Comparison of ENCODE assay signal across 8 mouse cellular contexts in genomic region chr7:65357538-65357937, GRCm38 (mm10).
A peak's percentile ranks its signal among the peaks of the same experiment; 100 is the strongest.
DNase-seq lines count a peak whose midpoint lies in the region; ATAC-seq and TF ChIP-seq lines count a peak whose summit lies in the region.

No protein-coding gene starts in this region.

- peaks cover 11% of the 10 kb centered on the region; the same call in 1 of the 2 replicates for H3K4me1 ChIP-seq in liver, postnatal 0 days (ENCODE audit: insufficient read depth)
- peaks cover 8% of the 10 kb centered on the region; the same call in 1 of the 2 replicates for H3K4me1 ChIP-seq in liver, embryonic 12.5 days
- H3K4me1 ChIP-seq in heart, postnatal 0 days (ENCODE audit: control insufficient read depth, insufficient read depth): peaks cover 51% of the 10 kb centered on the region

- no peak for TF ChIP-seq EP300 in liver, postnatal 0 days (IDR thresholded peaks at IDR 0.05; ENCODE audit: low read depth)
- TF ChIP-seq EP300 in heart, postnatal 0 days (IDR thresholded peaks at IDR 0.05; ENCODE audit: low read depth): no peak

- no peak for ATAC-seq in liver, postnatal 0 days
- no peak for ATAC-seq in liver, embryonic 12.5 days
- ATAC-seq in heart, postnatal 0 days (ENCODE audit: insufficient read depth, low read depth): peak; percentile 57; the same call in 1 of the 2 replicates

- WGBS in liver, postnatal 0 days (ENCODE audit: insufficient replicate concordance): 50% methylated on average over 1 of the region's 1 CpGs
- 46% methylated on average over 1 of the region's 1 CpGs for WGBS in liver, embryonic 12.5 days (ENCODE audit: insufficient replicate concordance)
- WGBS in heart, postnatal 0 days: 0% methylated on average over 1 of the region's 1 CpGs

- no peak overlapping the region for H3K4me3 ChIP-seq in liver, postnatal 0 days (ENCODE audit: low read depth, low read length)
- H3K4me3 ChIP-seq in liver, embryonic 12.5 days: no peak overlapping the region
- no peak overlapping the region for H3K4me3 ChIP-seq in heart, postnatal 0 days (ENCODE audit: low read depth, low read length)
- H3K4me3 ChIP-seq in myocyte: no peak overlapping the region

- TF ChIP-seq POLR2A in myocyte (IDR thresholded peaks at IDR 0.05; ENCODE audit: insufficient read length, low read depth): no peak

- H3K9me3 ChIP-seq in liver, postnatal 0 days (ENCODE audit: low read length): no peaks in the 10 kb centered on the region
- no peaks in the 10 kb centered on the region for H3K9me3 ChIP-seq in liver, embryonic 12.5 days (replicated peaks)
- no peaks in the 10 kb centered on the region for H3K9me3 ChIP-seq in heart, postnatal 0 days (replicated peaks; ENCODE audit: control insufficient read depth, low read length)

- no peak overlapping the region for H3K4me2 ChIP-seq in liver, postnatal 0 days (ENCODE audit: low read depth, low read length)
- H3K4me2 ChIP-seq in liver, embryonic 12.5 days: no peak overlapping the region
- H3K4me2 ChIP-seq in heart, postnatal 0 days (ENCODE audit: low read depth, low read length): no peak overlapping the region
- H3K4me2 ChIP-seq in myocyte (ENCODE audit: low read depth): peak overlapping the region; percentile 5

- no peak for DNase-seq in liver, postnatal 0 days
- DNase-seq in cerebellum, postnatal 10 days: peak; percentile 77
- DNase-seq in heart, postnatal 0 days (ENCODE audit: low spot score): peak; percentile 69
- DNase-seq in layer of hippocampus, postnatal 10 days (ENCODE audit: low spot score in 2 of 2): peak; percentile 49 to 64
- DNase-seq in spleen, adult 12 weeks (ENCODE audit: low spot score): no peak
- no peak for DNase-seq in embryo, embryonic 9.5 days (ENCODE audit: extremely low spot score)

- H3K27ac ChIP-seq in liver, postnatal 0 days (ENCODE audit: low read depth): peak overlapping the region; percentile 8; the same call in 1 of the 2 replicates
- H3K27ac ChIP-seq in liver, embryonic 12.5 days: no peak overlapping the region
- H3K27ac ChIP-seq in heart, postnatal 0 days (ENCODE audit: low read depth): peak overlapping the region; percentile 65

- H3K36me3 ChIP-seq in liver, postnatal 0 days (replicated peaks; ENCODE audit: insufficient read depth, low read length): no peaks in the 10 kb centered on the region
- no peaks in the 10 kb centered on the region for H3K36me3 ChIP-seq in liver, embryonic 12.5 days
- H3K36me3 ChIP-seq in heart, postnatal 0 days (replicated peaks; ENCODE audit: control insufficient read depth, insufficient read depth, low read length): no peaks in the 10 kb centered on the region
- H3K36me3 ChIP-seq in myocyte (ENCODE audit: control insufficient read depth, insufficient read depth): no peaks in the 10 kb centered on the region

- no peak overlapping the region for H3K9ac ChIP-seq in liver, postnatal 0 days (replicated peaks)
- no peak overlapping the region for H3K9ac ChIP-seq in liver, embryonic 12.5 days
- no peak overlapping the region for H3K9ac ChIP-seq in heart, postnatal 0 days (replicated peaks; ENCODE audit: low read depth, low read length)

- no peaks in the 10 kb centered on the region for H3K27me3 ChIP-seq in liver, postnatal 0 days (ENCODE audit: insufficient read depth, low read length)
- no peaks in the 10 kb centered on the region for H3K27me3 ChIP-seq in liver, embryonic 12.5 days (replicated peaks)
- H3K27me3 ChIP-seq in heart, postnatal 0 days (ENCODE audit: control insufficient read depth, insufficient read depth, low read length): no peaks in the 10 kb centered on the region
- no peaks in the 10 kb centered on the region for H3K27me3 ChIP-seq in myocyte (ENCODE audit: control insufficient read depth, insufficient read depth, insufficient read length)

- TF ChIP-seq CTCF in liver, postnatal 0 days (IDR thresholded peaks at IDR 0.05; ENCODE audit: low read depth): no peak
- TF ChIP-seq CTCF in heart, postnatal 0 days (IDR thresholded peaks at IDR 0.05; ENCODE audit: low read depth): no peak

- H3K79me2 ChIP-seq in myocyte (ENCODE audit: control insufficient read depth, insufficient read depth): peaks cover 98% of the 10 kb centered on the region

- no peak overlapping the region for H3ac ChIP-seq in myocyte (ENCODE audit: control insufficient read depth, insufficient read length)

TF ChIP-seq in myocyte, 11 proteins besides CTCF, POLR2A, EP300 and RAD21:
- TF ChIP-seq POLR2AphosphoS2 (IDR thresholded peaks at IDR 0.05; ENCODE audit: insufficient read length, low read depth): no peak
- no peak for TF ChIP-seq TCF3 (IDR thresholded peaks at IDR 0.05; ENCODE audit: insufficient read length, low read depth)
- TF ChIP-seq TCF12 (IDR thresholded peaks at IDR 0.05; ENCODE audit: insufficient read depth, poor library complexity, severe bottlenecking): no peak
- no peak for TF ChIP-seq USF1 (IDR thresholded peaks at IDR 0.05; ENCODE audit: low read depth)
- no peak for TF ChIP-seq MYOD1 (IDR thresholded peaks at IDR 0.05; ENCODE audit: control insufficient read depth in 1 of 3, insufficient read length in 2 of 3, low read depth in 2 of 3)
- no peak for TF ChIP-seq SRF (IDR thresholded peaks at IDR 0.05; ENCODE audit: control insufficient read depth, insufficient read length, low read depth)
- TF ChIP-seq E2F4 (IDR thresholded peaks at IDR 0.05; ENCODE audit: insufficient read depth): no peak
- TF ChIP-seq CEBPB (IDR thresholded peaks at IDR 0.05; ENCODE audit: insufficient read depth, poor library complexity, severe bottlenecking): no peak
- no peak for TF ChIP-seq MYOG (IDR thresholded peaks at IDR 0.05; ENCODE audit: control insufficient read depth in 1 of 3, insufficient read depth in 1 of 3, insufficient read length in 2 of 3, low read depth in 2 of 3)
- TF ChIP-seq REST (IDR thresholded peaks at IDR 0.05; ENCODE audit: insufficient read depth, insufficient read length): no peak
- no peak for TF ChIP-seq MAX (IDR thresholded peaks at IDR 0.05; ENCODE audit: low read depth)
TF ChIP-seq in myocyte: peak in this region for 0.

Comparison
In these comparisons a context has a peak if more than half of its experiments do, and no peak if none do; other contexts are left out.
1. DNase-seq: peak in cerebellum, postnatal 10 days (2 of 2), heart, postnatal 0 days (single experiment) and layer of hippocampus, postnatal 10 days (2 of 2); none in liver, postnatal 0 days (single experiment), spleen, adult 12 weeks (single experiment) and embryo, embryonic 9.5 days (single experiment).